Mouse (Mus musculus): ENCODE measurements around the gene Grpel1. TPM values are rescaled to one million over a fixed set of nuclear protein-coding genes. Genes with fewer than 3 reads are reported as not detected.

Grpel1 gene
- polyA plus RNA-seq, 1 experiment from 2014 or later = 66.5 TPM

Other genes with a start within 250 kb of the Grpel1 start
- 12.8 and 14.4 TPM in 2 replicates for gene Sorcs2, start 66.9 kb upstream of the Grpel1 start, polyA plus RNA-seq (2014; fragmentation: Nextera tagmentation; extraction: Ambion mirVana)
- 2.8 and 3.5 TPM in 2 replicates for gene Tada2b, start 19.3 kb downstream of the Grpel1 start, polyA plus RNA-seq (2014; fragmentation: Nextera tagmentation; extraction: Ambion mirVana)
- 0.20 and 0.27 TPM in 2 replicates for gene Ccdc96, start 19.6 kb downstream of the Grpel1 start, polyA plus RNA-seq (2014; fragmentation: Nextera tagmentation; extraction: Ambion mirVana)
- 36.6 and 42.3 TPM in 2 replicates for gene Tbc1d14, start 128.3 kb downstream of the Grpel1 start, polyA plus RNA-seq (2014; fragmentation: Nextera tagmentation; extraction: Ambion mirVana)
- 25.8 and 28.3 TPM in 2 replicates for gene D5Ertd579e, start 231.0 kb downstream of the Grpel1 start, polyA plus RNA-seq (2014; fragmentation: Nextera tagmentation; extraction: Ambion mirVana)

Data from intestine, embryonic 14.5 days (tissue).